Mouse (Mus musculus) adrenal gland, adult (tissue): ENCODE results near the gene H3f3b.
A peak's percentile ranks its signal among the peaks of the same experiment; 100 is the strongest.
"Not testable (repeated sequence)": the region's sequence is repeated elsewhere in the genome, so short reads cannot be mapped to it uniquely, and the experiment has no call there.

ENCODE experiments used
- DNase-seq, 2 experiments: peaks; one replicate each; pipeline ENCODE4 v3.0.0; 2022 to 2023; ENCODE audit warnings: low spot score in 1 of 2; ENCODE audit not compliant: inconsistent age in 2 of 2

Gene H3f3b

DNA sequence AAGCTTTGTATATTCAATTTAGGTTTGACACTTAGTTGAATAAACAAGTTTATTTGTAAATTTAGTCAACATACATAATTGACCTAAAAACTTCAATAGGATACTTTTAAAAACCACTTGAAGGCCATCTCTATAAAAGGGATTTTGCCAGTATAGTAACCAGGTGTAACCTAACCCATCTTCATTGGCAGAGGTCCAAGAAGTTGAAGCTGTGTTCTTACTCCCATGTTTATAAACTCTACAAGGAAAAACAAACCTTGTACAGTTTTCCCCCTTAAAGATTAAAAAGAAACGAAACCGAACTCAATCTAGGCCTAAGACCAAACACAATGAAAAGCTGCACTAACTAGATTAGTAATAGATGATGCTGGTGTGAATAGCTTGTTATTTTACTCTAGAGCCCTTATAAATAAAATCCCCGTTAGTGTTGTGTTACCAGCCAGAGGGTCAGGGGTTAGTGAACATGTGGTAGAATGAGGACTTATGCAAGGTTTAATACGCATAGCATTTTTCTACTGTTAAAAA is 5.4 kb downstream of the H3f3b start:
- no peak for DNase-seq

DNA sequence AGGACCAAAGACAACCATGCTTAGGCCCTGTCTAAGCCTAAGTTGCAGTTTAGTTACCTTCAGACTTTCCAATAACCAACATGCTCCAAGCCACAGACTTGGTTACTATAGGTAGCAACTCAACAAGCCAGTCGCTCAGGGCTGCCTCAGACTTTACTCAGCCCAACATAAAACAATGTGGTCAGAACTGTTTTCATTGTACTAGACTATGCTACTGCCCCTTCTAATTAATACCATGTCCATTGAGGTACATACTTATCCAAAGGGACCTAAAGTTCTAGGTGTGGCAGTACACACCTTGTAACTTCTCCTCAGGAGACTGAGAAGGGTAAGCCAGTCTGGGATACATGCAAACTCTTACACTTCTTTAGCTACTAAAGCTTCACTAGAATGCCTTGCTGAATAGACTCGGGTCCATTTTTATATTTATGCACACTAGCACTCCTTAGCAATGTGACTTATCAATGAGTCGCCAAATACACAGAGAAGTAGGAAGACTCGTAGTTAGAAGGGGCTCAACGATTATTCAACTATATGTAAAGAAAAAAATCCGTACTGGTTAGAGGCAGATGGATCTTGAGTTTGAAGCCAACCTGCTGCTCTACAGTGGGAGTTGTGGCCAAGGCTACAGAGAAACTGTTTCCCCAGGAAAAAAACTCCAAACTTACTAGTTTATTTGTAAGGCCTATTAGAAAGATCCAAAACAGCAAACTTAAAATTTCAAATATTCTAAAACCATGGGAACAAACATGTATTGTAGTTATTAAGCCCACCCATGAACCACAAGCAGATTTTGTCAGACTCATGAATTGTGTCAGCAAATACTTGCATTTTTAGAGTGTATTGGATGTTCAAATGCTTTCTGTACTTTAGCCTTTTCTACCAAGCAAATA is 6.2 kb downstream of the H3f3b start:
- peak in 1 of 2 experiments; percentile 41 for DNase-seq

DNA sequence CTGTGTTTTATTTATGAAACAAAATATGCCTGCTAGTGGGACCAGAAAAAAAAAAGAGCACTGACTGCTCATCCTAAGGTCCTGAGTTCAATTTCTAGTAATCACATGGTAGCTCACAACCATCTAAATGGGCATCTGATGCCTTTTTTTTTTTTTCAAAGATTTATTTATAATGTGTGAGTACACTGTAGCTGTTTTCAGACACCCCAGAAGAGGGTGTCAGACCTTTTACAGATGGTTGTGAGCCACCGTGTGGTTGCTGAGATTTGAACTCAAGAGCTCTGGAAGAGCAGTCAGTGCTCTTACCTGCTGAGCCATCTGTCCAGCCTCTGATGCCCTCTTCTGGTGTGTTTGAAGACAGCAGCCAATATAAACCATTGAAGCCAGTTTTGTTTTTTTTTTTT is 7.2 kb downstream of the H3f3b start:
- DNase-seq = no peak

DNA sequence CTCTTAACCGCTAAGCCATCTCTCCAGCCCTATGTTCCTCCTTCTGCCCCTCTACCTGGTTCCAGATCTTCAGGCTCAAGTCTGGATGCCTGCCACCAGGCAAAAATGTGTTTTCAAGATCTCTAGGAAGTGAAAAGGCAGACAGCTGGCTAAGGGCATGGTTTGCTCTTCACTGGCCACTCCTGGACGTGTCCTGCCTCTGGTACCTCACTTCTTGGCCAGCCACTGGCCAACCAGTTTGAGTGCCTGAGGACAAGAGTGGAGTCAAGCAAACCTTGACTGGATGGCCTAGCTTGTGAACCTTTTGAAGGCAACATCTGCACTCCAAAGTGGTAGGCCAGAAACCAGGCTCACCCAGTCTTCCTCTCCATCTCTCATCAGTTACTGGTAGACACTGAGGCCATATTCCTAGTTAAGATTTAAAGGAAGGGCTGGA is 7.8 kb downstream of the H3f3b start:
- no peak for DNase-seq

DNA sequence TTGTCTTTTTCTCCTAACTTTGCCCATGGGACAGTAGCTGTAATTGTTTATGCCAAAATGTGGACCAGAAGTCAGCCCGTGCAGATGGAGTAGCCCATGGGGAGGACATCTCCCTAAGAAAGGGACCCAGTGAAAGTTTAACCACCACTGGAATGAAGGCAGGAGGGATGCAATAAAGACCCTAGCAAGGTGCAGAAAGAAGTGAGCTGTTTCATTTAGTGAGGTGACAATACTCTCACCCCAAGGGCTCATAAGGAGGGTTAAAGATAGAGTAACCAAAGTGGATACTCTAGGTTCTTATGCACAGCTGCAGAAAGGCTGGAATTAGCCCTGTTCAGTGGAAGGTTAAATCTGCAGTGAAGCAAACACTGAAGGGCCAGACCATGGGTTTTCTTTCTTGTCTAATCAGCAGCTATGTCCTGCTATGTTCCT is 8.4 kb downstream of the H3f3b start:
- no peak for DNase-seq

DNA sequence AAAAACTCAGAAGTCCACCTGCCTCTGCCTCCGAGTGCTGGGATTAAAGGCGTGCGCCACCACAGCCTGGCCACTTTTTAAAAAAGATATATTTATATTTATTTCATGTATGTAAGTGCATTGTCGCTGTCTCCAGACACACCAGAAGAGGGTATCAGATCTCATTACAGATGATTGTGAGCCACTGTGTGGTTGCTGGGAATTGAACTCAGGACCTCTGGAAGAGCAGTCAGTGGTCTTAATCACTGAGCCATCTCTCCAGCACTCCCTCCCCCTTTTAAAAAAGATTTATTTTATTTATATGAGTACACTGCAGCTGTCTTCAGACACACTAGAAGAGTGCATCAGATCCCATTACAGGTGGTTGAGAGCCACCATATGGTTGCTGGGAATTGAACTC is 8.9 kb downstream of the H3f3b start:
- DNase-seq = not testable (repeated sequence)

DNA sequence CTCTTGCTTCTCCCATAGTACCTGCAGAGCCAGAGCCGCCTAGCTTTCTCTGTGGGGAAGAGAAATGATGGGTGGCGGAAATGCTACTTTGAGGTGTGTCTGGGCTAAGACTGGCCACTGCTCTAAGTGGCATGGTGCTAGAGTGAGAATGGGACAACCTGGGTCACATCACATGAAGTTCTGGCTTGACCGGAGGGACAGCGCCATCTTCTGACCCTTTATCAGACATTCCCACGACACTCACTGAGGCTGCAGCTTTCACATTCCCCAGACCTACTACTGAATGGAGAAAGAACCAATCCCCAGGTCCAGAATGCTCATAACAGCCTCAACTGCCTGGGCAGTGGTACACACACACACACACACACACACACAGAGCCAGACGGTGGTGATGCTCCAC is 9.7 kb downstream of the H3f3b start:
- DNase-seq = peak in 1 of 2 experiments; percentile 80

DNA sequence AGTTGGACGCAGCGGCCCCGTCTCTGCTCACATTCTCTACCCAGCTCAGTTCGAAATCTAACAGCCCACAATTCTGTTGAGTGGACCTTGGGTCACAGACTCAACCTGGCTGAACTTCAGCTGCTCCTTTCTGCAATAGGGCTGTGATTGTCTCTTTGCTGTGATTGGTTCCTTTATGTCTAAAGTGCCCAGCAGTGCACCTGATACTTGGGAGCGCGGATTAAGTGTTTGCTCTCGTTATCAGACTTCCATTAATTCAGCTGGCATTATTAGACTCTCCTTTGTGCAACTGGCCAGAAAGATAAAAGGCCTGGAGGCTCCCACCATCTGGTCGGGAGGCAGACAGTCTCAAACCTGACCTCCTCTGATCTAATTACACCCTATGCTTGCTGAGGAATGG is 12.9 kb downstream of the H3f3b start:
- no peak for DNase-seq

DNA sequence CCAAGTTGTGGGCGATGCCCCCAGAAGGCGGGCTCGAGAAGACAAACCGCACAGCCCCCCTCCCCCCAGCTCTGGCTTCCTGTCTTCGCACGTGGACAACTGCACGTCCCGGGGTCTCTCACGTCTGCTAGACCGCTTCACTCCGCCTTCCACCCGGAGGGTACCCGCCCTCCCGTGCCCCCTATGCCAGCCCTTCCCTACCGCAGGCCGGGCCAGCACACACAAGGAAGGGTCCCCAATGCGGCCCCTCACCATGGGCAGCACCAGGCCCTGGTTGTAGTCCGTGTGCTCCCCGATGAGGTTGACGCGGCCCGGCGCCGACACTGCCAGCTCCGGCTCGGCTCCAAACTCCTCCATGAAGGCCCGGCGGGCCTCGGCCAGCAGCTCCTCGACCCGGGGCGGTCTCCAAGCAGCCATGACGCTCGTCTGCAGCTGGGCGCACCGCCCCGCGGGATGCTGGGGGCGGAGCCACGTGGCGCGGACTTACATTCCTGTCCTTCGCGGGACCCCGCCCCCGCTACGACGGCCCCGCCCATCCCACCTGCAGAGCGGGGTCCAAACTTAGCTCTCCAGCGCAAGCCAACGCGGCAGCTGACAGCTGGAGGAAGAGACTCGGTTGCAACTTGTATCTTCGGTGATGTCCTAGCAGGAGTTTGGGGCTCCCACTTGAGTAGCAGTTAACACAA is 15.4 kb downstream of the H3f3b start, which contains the start of gene Galk1:
Gene Galk1, minus strand, starts transcription at position 458 of the 686 bp plus-strand sequence.
- peak; percentile 93 to 95 for DNase-seq

DNA sequence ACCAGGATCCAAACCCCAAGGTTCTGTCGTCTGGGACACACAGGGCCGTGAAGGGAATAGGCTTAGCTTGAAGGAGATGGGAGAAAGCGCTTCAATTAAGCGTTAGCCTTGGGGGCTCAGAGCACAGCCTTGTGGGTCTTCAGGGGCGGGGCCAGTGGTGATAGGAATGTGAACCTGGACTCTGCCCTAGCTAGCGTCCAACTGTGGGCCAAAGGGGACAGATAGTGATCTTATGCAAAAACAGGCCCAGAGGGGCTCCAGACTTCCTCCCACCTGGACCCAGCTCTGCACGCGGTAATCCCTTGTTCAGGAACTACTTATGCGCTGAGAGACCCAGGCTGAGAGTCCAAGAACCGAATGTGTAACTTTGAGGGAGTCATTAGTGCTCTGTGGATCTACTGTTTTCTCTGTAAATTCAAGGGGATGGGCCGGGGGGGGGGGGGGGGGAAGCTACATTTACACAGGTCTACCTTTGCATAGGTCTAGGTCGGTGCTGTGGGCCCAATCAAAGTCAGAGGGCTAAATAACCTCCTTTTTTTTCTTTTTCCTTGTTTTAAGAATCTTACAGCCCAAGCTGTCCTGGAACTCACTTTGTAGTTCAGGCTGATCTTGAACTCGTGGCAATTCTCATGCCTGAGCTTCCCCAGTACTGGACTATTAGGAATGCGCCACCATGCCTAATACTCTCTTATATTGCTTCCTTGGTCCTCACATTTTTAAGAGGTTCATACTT is 16.1 kb downstream of the H3f3b start:
- no peak for DNase-seq

DNA sequence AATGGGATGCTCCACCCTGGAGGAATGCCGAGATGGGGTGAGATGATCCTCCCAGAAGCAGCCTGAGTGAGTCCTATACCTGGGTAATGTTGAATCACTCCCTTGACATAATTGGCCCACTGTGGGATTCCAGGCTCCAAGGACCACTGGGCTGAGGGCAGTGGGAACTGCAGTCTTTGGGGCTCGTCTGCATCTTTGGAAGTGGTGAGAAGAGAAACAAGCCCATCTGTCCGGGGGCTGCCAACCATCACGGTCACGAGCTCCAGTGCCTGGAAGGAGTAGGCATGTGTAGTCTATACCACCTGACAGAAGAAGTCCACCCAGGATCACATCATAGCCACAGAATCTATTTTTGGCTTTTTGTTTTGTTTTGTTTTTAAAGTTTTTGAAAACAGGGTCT is 16.8 kb downstream of the H3f3b start:
- no peak for DNase-seq

DNA sequence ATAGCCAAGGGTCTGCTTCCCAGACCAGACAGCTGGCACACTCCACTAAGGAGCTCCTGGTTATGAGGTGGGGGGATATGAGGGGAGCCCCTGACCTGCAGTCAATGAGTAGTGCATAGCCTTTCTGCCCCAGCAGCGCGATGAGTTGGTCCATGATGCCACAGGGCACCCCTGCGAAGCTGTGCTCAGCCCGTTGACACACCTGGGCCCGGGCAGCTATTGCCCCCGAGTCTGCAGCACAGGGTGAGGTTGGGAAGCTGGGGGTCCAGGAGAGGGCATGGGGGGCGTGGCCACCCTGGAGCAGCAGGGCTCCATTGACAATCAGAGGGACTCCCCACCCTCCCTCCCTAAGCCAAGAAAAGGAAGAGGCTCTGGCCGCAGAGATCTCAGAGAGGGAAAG is 17.6 kb downstream of the H3f3b start:
- no peak for DNase-seq

DNA sequence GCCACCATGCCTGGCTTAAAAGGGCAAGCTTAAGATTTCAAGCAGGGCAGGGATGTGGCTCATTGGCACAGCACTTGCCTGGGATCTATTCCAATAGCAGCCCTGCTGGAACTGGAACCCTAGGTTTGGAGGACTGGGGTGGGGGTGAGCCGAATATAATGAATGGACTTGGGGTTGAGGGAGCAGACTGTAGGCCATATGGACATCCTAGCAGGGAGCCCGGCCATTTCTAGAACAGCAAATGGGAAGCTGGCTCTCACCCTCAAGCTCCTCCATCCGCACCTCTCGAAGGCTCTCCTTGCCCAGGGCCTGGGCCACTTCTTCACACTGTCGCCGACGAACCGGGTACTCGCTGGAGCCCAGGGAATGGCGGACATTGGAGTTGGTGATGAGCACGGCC is 18.1 kb downstream of the H3f3b start:
- DNase-seq = no peak

DNA sequence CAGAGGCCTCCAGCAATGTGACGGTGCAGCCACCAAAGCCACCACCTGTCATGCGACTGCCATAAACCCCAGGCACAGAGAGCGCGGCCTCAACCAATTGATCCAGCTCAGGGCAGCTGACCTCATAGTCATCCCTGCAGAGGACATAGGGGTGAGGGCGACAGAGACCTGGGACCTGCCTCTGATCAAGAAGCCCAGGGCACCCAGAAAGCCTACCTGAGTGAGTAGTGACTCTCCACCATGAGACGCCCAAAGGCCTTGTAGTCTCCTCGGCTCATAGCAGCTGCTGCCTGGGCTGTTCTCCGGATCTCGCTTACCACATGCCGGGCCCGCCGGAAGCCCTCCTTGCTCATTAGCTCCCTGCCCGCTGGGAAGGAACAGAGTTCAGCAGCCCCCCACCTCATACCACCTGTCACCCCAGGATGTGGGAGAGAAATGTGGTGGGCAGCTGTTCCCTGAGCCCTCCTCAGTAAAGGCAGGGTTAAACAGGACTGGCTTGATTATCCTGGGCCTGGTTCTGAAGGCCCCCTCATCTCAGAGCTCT is 18.9 kb downstream of the H3f3b start:
- DNase-seq = no peak

DNA sequence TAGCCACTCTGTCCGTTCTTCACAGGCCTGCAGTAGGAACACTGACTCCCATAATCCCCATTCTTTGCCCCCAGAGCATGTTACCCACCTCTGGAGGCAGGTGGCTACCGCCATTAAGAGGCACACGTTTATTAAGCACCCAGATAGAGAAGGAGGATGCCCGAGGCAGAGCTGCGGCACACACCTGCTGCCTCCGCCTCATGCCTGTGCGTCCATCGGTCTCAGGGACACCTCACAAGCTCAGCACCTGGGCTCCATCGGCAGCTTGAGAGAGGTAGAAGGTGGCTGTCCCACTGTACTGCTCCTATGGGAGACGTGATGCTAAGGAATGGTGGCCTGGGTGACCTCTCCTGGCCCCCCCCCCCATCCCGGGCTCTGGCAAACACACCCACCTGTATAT is 19.4 kb downstream of the H3f3b start:
- no peak for DNase-seq

DNA sequence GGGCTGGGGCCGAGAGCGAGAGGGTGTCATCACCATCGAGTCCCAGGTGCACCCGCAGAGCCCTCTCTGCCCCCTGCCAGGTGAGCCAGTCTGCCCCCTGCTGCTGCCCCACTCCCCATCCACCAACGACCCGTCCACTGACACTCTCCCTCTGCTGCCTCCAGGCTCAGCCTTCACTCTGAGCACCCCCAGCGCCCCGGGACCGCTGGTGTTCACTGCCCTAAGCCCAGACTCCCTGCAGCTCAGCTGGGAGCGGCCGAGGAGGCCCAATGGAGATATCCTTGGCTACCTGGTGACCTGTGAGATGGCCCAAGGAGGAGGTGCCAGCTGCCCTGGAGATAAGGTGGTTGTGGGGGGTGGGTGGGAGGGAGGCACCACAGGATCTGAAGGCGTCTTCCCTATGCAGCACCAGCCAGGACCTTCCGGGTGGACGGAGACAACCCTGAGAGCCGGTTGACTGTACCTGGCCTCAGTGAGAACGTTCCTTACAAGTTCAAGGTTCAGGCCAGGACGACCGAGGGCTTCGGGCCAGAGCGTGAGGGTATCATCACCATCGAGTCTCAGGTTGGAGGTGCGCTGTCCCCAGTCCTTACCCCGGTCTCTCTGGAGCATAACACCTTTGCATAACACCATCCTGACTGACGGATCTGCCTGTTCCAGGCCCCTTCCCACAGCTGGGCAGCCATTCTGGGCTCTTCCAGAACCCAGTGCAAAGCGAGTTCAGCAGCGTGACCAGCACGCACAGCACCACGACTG is 20.5 kb downstream of the H3f3b start:
- peak; percentile 20 to 21 for DNase-seq

DNA sequence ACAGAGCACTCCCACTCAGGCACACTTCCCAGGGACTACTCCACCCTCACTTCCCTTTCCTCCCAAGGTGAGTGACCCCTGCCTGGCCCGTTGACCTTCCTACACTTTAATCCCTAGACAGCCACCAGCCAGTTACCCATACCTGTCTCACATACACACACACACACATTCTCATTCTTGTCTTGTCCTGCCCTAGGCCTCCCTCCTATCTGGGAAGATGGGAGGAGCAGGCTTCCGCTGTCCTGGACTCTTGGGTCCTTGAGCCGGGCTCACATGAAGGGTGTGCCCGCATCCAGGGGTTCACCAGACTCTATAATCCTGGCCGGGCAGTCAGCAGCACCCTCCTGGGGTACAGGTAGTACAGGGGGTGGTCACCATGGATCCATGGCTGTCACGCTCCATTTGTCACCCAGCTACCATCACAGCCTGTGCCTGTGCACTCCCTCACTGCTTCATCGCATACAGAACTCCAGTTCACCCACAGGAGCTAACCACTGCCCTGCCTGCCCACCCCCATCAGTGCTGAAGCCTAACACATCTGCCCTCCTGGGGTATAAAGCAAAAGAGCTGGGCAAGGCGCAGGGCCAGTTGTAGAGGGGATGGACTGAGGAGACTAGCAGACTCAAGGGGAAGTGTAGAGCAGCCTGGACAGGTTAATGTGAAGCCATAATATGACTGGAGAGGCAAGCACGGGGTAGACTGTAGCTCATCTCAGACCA is 21.9 kb downstream of the H3f3b start:
- peak in 1 of 2 experiments; percentile 47 for DNase-seq

DNA sequence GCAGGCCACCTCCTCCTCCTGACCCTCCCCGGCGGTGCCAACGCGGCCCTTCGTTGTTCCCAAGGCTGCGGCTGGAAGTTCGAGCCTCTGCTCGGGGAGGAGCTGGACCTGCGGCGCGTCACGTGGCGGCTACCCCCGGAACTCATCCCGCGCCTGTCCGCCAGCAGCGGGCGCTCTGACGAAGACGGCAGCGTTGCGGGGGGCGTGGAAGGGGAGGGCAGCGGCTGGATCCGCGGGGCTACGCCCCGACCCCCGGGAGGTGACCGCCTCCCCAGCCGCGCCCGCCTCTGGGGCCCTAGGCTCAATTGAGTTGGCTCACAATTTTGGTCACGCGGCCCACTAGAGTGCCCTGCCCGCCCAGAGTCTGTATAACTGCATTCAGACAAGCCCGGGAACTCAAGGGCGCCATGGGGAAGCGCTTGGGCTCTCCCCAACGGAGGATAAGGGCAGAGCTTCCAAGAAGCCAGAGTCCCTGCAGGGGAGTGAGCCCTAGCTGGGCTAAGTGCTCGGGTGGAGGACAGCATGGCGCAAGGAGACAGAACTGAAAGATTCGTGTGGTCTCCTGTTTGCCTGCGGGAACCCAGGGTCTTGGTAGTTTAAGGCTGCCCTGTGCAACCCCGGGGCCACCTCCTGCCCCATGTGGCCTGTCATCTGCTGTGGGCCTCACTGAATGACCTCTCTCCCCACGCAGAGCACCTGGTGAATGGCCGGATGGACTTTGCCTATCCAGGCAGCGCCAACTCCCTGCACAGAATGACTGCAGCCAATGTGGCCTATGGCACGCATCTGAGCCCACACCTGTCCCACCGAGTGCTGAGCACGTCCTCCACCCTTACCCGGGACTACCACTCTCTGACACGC is 22.7 kb downstream of the H3f3b start:
- DNase-seq = peak; percentile 86 to 92
